Mouse (Mus musculus): Measurements from ENCODE around the gene Ssh1. TPM values are rescaled to one million over a fixed set of nuclear protein-coding genes. Genes with fewer than 3 reads are reported as not detected.

The Ssh1 gene
- polyA plus RNA-seq, 1 experiment, result 3.3 TPM

GRCm38 (mm10) chr5:113985737-113986136 is 8.0 kb downstream of the Ssh1 start:
- H3K9me3 ChIP-seq (ENCODE audit: control insufficient read depth, low read length), result no peaks in the 10 kb centered on the region
- no peaks in the 10 kb centered on the region for H3K27me3 ChIP-seq (ENCODE audit: control insufficient read depth)
- TF ChIP-seq TAL1 (IDR thresholded peaks at IDR 0.05; ENCODE audit: low read length) (no peak), GATA1 (IDR thresholded peaks at IDR 0.05; ENCODE audit: low read length) (no peak)
- H3K36me3 ChIP-seq (ENCODE audit: control insufficient read depth), result peaks cover 80% of the 10 kb centered on the region
- H3K4me3 ChIP-seq (replicated peaks), result peak overlapping the region; percentile 45
- peaks cover 96% of the 10 kb centered on the region for H3K4me1 ChIP-seq (ENCODE audit: control insufficient read depth)

DNA sequence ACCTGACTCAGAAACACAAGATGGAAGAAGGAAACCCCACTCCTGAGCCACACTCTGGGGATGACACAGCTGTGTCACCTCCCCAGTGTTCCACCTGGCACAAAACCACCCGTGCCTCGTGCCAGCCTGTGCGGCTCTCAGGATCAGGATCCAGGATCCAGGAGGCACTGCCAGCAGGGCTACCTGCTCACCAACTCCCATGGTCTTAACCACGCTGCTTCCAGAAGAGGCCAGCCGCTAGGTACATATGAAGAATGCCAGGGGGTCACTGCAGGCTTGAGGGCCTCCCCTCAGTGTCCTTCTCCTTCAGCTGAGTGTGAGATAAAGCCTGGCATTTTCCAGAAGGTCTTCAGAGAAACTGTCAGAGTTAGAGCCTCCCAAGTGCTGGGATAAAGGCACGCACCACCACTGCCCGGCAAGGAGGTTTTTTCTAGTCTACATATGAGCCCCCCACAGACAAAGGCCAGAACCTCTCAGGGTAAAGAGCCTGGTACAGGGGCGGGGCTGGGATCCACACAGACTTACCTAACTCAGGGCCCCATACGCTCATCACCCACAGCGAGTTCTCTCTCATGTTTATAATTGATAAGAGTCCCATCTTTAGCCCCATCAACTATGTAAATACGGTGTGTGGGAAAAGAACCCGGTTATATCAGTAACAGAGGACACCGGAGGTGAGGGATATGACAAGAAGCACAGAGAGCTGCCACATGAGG is 9.5 kb downstream of the Ssh1 start:
- Histone ChIP-seq H3K27me3 (ENCODE audit: control insufficient read depth) (no peaks in the 10 kb centered on the region), H3K9me3 (ENCODE audit: control insufficient read depth, low read length) (no peaks in the 10 kb centered on the region), H3K4me1 (ENCODE audit: control insufficient read depth) (peaks cover 96% of the 10 kb centered on the region), H3K4me3 (replicated peaks) (peak overlapping the region; percentile 66), H3K36me3 (ENCODE audit: control insufficient read depth) (peaks cover 83% of the 10 kb centered on the region)
- TF ChIP-seq GATA1 (IDR thresholded peaks at IDR 0.05; ENCODE audit: low read length) (peak; percentile 62), TAL1 (IDR thresholded peaks at IDR 0.05; ENCODE audit: low read length) (peak; percentile 46; the same call in 1 of the 3 replicates)

DNA sequence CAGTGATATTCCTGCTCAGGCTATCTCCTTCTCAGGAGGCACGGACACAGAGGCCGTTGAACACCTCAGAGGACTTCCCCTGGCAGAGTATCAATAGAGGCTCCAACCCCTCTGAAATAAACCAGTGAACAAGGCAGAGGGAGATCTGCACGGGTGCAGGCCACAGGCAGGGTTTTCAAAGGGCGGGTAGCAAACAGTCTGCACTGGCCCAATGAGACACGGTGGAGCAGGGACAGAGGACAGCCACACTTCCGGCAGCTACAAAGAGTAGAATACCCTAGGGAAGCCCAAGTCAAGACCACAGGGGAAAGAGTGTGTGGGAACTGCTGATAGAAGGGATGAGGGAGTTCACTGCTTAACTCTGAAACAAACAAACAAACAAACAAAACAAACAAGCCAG is 10.2 kb downstream of the Ssh1 start:
- TF ChIP-seq GATA1 (IDR thresholded peaks at IDR 0.05; ENCODE audit: low read length), result no peak
- no peak for TF ChIP-seq TAL1 (IDR thresholded peaks at IDR 0.05; ENCODE audit: low read length)
- peaks cover 94% of the 10 kb centered on the region for H3K4me1 ChIP-seq (ENCODE audit: control insufficient read depth)
- peak overlapping the region; percentile 66 for H3K4me3 ChIP-seq (replicated peaks)
- H3K36me3 ChIP-seq (ENCODE audit: control insufficient read depth), result peaks cover 82% of the 10 kb centered on the region
- no peaks in the 10 kb centered on the region for H3K9me3 ChIP-seq (ENCODE audit: control insufficient read depth, low read length)
- H3K27me3 ChIP-seq (ENCODE audit: control insufficient read depth), result no peaks in the 10 kb centered on the region

GRCm38 (mm10) chr5:113981843-113982242 is 11.9 kb downstream of the Ssh1 start:
- H3K9me3 ChIP-seq (ENCODE audit: control insufficient read depth, low read length), result no peaks in the 10 kb centered on the region
- H3K27me3 ChIP-seq (ENCODE audit: control insufficient read depth), result no peaks in the 10 kb centered on the region
- H3K4me1 ChIP-seq (ENCODE audit: control insufficient read depth), result peaks cover 97% of the 10 kb centered on the region
- TF ChIP-seq TAL1 (IDR thresholded peaks at IDR 0.05; ENCODE audit: low read length), result no peak
- TF ChIP-seq GATA1 (IDR thresholded peaks at IDR 0.05; ENCODE audit: low read length), result no peak
- peak overlapping the region; percentile 50 for H3K4me3 ChIP-seq (replicated peaks)
- H3K36me3 ChIP-seq (ENCODE audit: control insufficient read depth), result peaks cover 87% of the 10 kb centered on the region

DNA sequence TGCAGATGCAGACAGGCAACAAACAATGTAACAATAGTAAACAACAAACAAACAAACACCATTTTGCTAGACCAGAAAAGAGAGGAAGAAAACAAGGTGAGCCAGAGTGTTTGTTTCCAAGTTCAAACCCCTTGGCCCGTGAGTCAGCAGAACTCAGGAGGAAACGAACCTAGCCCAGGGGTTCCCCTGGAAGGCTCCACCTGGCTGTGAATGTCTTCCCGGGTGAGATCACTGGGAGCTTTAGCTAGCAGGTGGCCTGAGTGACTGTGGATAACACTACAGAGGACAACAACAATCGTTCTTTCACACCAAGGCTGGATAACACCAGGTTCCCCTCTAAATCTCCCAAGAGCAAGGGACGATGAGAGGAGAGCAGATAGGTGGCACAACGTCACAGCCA is 12.5 kb downstream of the Ssh1 start:
- Histone ChIP-seq H3K27me3 (ENCODE audit: control insufficient read depth) (no peaks in the 10 kb centered on the region), H3K4me1 (ENCODE audit: control insufficient read depth) (peaks cover 97% of the 10 kb centered on the region), H3K4me3 (replicated peaks) (peak overlapping the region; percentile 50), H3K36me3 (ENCODE audit: control insufficient read depth) (peaks cover 87% of the 10 kb centered on the region), H3K9me3 (ENCODE audit: control insufficient read depth, low read length) (no peaks in the 10 kb centered on the region)
- no peak for TF ChIP-seq TAL1 (IDR thresholded peaks at IDR 0.05; ENCODE audit: low read length)
- TF ChIP-seq GATA1 (IDR thresholded peaks at IDR 0.05; ENCODE audit: low read length), result no peak

GRCm38 (mm10) chr5:113980511-113980910 is 13.2 kb downstream of the Ssh1 start:
- Histone ChIP-seq H3K4me1 (ENCODE audit: control insufficient read depth) (peaks cover 97% of the 10 kb centered on the region), H3K36me3 (ENCODE audit: control insufficient read depth) (peaks cover 87% of the 10 kb centered on the region), H3K27me3 (ENCODE audit: control insufficient read depth) (no peaks in the 10 kb centered on the region), H3K4me3 (replicated peaks) (peak overlapping the region; percentile 50), H3K9me3 (ENCODE audit: control insufficient read depth, low read length) (no peaks in the 10 kb centered on the region)
- TF ChIP-seq TAL1 (IDR thresholded peaks at IDR 0.05; ENCODE audit: low read length) (peak; percentile 52; the same call in 1 of the 3 replicates), GATA1 (IDR thresholded peaks at IDR 0.05; ENCODE audit: low read length) (no peak)

DNA sequence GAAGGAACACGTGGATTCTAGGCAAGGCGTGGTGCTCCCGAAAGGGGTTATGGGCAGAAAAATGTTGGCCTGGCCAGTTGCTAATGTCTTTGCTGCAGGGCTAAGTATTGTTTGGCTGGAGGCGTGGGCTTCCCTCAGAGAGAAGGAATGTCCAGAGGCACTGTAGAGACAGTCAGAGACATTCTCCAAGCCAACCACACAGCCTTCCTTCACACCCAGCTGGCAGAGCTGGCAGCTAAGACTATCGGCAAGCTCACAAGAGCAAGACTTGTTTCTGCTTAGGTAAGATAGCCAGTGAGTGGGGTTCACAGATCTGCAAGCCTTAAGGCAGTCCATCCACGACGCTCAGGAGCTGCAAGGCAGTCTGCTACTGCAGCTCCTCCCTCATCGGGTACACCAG is 16.4 kb downstream of the Ssh1 start:
- Histone ChIP-seq H3K4me3 (replicated peaks) (peak overlapping the region; percentile 72), H3K36me3 (ENCODE audit: control insufficient read depth) (peaks cover 89% of the 10 kb centered on the region), H3K27me3 (ENCODE audit: control insufficient read depth) (no peaks in the 10 kb centered on the region), H3K4me1 (ENCODE audit: control insufficient read depth) (peaks cover 98% of the 10 kb centered on the region), H3K9me3 (ENCODE audit: control insufficient read depth, low read length) (no peaks in the 10 kb centered on the region)
- TF ChIP-seq GATA1 (IDR thresholded peaks at IDR 0.05; ENCODE audit: low read length), result peak; percentile 33; the same call in 1 of the 2 replicates
- peak; percentile 78 for TF ChIP-seq TAL1 (IDR thresholded peaks at IDR 0.05; ENCODE audit: low read length)

DNA sequence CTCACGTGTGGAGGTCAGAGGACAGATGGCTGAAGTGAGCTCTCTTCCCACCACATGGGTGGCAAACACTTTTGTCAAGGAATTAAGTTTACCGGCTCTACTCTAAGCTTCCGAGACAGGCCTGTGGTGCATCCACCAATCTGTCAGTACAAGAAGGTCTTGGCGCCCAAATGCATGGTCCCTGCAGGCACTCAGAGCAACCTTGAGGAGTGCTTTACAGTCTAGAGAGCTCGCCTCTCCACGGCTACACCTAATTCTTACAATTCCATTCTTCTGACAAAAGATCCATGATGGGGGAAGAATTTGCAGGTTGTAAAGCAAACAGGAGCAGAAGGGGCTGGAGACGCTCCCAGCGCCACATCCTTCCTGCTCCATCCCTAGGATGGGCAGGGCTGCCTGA is 17.1 kb downstream of the Ssh1 start:
- Histone ChIP-seq H3K27me3 (ENCODE audit: control insufficient read depth) (no peaks in the 10 kb centered on the region), H3K4me1 (ENCODE audit: control insufficient read depth) (peaks cover 98% of the 10 kb centered on the region), H3K36me3 (ENCODE audit: control insufficient read depth) (peaks cover 89% of the 10 kb centered on the region), H3K9me3 (ENCODE audit: control insufficient read depth, low read length) (no peaks in the 10 kb centered on the region), H3K4me3 (replicated peaks) (peak overlapping the region; percentile 72)
- no peak for TF ChIP-seq GATA1 (IDR thresholded peaks at IDR 0.05; ENCODE audit: low read length)
- no peak for TF ChIP-seq TAL1 (IDR thresholded peaks at IDR 0.05; ENCODE audit: low read length)

GRCm38 (mm10) chr5:113975538-113976215 is 18.0 kb downstream of the Ssh1 start:
- Histone ChIP-seq H3K4me1 (ENCODE audit: control insufficient read depth) (peaks cover 98% of the 10 kb centered on the region), H3K36me3 (ENCODE audit: control insufficient read depth) (peaks cover 89% of the 10 kb centered on the region), H3K27me3 (ENCODE audit: control insufficient read depth) (no peaks in the 10 kb centered on the region), H3K4me3 (replicated peaks) (peak overlapping the region; percentile 72), H3K9me3 (ENCODE audit: control insufficient read depth, low read length) (no peaks in the 10 kb centered on the region)
- TF ChIP-seq GATA1 (IDR thresholded peaks at IDR 0.05; ENCODE audit: low read length), result no peak
- TF ChIP-seq TAL1 (IDR thresholded peaks at IDR 0.05; ENCODE audit: low read length), result no peak
